Mouse (Mus musculus) c-Kit-negative CD71-positive TER-119-positive erythroid progenitor cells, embryonic 14.5 days (primary cell): ENCODE results near the gene Olfr1506.
"Not testable (repeated sequence)": the region's sequence is repeated elsewhere in the genome, so short reads cannot be mapped to it uniquely, and the experiment has no call there.

Experiments
- DNase-seq: peaks from one replicate; pipeline ENCODE4 v3.0.0-alpha.2; 2013; ENCODE audit warnings: low read depth, low spot score

Gene Olfr1506

DNA sequence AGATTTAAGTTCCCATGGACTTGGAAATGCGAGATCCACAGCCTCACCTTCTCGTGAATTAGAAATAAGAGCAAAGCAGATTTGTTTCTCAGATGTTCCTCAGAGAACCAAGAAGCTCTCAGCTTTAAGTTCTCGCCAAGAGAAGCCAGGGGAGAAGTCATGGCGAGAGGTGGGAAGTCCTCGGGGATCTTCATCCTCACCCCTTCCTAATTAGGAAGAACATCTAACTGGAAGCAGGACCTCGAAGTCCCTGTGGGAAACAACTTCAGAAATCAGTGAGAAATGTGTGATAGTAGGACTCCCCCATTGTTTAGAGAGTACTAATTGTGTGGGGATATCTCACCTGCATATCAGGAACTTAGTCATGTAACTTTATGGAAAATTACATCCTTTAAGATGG, at the start of gene Olfr1506:
Gene Olfr1506 (minus strand): TSS at position 101 of the 400 bp plus-strand sequence.
- DNase-seq, result not testable (repeated sequence)

DNA sequence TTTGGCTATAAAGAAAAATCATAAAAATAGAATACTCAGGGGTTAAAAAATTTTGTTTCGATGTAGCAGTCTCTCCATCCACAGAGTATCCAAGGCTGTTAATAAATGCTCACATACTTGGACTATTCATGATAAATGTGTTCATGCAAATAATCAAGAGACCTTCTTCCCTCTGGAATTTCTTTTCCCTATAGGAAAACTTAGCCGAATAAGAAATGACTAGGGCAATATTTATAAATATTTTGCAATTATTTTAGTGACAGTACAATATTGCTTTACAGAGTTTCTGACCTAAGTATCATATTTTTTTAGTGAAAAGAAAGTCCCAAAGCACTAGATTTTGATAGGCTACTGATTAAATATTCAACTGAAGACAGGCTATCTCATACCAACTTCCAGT, 46.6 kb upstream of the Olfr1506 start, which contains the start of gene Olfr1271:
Gene Olfr1271 (minus strand): TSS at position 101 of the 400 bp plus-strand sequence.
- no peak for DNase-seq

DNA sequence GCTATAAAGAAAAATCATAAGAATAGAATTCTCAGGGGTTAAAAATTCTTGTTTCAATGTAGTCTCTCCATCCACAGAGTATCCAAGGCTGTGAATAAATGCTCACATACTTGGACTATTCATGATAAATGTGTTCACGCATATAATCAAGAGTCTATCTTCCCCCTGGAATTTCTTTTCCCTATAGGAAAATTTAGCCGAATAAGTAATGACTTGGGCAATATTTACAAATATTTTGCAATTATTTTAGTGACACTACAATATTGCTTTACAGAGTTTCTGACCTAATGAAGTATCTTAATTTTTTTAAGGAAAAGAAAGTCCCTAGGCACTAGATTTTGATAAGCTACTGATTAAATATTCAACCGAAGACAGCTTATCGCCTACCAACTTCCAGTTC, 33.2 kb upstream of the Olfr1506 start, which contains the start of gene Olfr142:
Gene Olfr142 (minus strand): TSS at position 101 of the 400 bp plus-strand sequence.
- no peak for DNase-seq

DNA sequence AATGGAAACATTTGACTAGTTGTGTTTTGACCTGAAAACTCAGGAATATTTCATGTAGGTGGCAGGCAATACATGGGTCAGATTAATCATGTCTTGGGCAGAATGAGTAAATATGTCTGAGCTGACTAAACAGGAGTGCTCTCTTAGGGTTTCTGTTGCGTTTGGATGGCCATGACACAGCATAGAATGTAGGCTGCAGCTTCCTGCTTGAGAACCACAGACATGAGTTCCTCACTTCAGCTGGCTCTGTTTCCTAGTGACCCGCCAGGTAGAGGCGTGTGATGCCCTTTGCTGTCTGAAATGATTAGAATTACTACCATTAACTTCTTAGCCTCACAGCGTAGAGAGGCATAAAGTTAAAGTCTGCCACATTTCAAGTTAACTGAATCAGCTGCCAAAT, 24.7 kb downstream of the Olfr1506 start:
- DNase-seq, result not testable (repeated sequence)

DNA sequence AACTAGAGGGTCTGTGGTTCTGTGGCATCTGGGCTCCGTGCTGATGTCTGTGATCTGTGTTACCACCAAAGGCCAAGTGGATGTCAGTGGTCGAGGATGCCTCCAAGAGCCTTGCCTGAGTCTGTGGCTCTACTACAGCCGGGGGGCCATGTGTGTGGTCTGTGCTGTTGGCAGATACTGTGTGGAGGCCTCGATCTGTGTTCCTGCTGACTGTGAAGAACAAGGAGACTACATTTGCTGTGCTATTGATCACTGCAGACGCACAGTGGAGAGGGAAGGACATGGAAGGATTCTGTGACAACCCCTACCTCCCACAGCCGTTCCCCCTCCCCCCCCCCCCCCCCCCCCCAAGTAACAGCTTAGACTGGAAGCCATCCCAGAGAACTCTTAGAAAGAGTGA, 29.0 kb downstream of the Olfr1506 start:
- DNase-seq, result not testable (repeated sequence)

DNA sequence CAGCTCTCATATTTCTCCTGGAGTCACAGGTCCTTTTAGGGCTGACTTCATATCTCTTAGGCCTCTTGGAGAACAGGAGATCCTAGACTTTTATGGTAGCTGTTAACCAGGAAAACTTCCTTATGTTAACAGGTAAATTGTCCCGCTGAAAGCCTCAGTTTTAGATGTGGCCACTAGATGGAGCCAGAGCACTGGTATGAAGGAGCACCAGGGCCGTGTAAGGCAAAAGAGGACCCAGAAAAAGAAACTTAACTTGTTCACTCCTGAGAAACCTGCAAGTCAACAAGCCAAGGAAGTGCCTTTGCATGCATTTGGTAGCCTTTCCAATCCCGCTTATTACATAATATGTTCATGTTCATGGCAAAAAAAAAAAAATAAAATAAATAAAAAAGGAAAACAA, 29.5 kb downstream of the Olfr1506 start:
- not testable (repeated sequence) for DNase-seq

DNA sequence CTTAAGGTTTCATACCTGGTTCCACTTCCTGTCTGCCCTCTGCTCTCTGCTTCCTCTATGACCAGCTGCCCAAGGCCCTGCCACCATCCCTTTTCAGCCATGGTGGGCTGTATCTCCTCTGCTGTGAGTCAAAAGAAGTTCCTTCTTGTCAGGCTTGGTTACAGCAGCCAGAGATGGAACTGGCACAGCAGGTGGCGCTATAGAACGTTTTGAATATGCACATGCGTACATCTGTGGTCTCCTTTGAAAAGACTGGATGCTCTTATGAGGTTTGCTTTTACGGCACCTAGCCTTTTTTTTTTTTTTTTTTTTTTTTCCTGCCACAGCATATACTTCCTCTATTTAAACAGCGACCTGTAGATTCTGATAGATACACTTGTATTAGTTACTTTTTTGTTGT, 37.2 kb downstream of the Olfr1506 start:
- not testable (repeated sequence) for DNase-seq

DNA sequence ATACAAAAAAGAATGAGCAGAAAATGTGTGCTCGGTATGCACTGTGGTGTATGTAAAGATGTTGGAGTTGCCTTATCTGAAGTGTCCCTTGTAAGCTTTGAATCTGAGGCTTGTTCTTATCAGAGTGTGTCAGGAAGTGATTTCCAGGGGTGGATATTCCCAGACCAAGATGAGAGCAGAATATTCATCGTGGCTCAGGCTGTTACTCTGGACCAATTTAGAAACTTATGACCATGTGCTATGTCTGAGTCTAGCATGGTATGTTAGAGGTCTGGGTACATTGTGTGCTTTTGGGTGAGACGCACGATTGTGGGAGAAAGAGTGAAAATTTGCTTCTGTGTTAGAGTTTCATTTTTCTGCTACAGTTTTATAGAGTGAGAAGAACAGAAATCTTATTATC, 38.2 kb downstream of the Olfr1506 start:
- DNase-seq, result not testable (repeated sequence)
